Mouse (Mus musculus) c-Kit-positive CD71-positive TER-119-positive erythroid progenitor cells, embryonic 14.5 days (primary cell): Measurements from ENCODE around the gene Tbc1d1.

Source experiments
- DNase-seq: peaks from one replicate; pipeline ENCODE4 v3.0.0-alpha.2; 2013; ENCODE audit warnings: low spot score

Gene Tbc1d1

GRCm38 (mm10) chr5:64160705-64161391 is 4.7 kb downstream of the Tbc1d1 start:
- DNase-seq, result no peak

DNA sequence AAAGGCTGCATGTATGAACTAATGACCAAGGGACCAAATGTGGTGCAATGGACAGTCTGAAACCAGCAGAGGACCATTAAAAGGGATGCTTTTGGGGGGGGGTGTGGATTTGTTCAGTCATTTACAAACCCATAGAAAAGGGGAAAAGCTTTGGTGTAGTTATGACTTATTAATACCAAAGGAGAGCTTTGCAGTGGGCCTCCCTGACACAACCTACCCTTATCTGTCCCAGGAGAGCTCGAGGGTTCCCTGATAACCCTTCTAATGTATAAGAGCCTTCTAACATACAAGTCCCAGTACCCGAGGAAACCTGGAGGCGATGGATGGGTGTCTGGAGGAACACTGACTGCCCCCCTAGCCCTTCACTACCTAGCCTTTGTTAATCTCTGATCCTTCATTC is 5.8 kb downstream of the Tbc1d1 start:
- DNase-seq, result no peak

GRCm38 (mm10) chr5:64162582-64162981 is 6.5 kb downstream of the Tbc1d1 start:
- DNase-seq, result no peak

DNA sequence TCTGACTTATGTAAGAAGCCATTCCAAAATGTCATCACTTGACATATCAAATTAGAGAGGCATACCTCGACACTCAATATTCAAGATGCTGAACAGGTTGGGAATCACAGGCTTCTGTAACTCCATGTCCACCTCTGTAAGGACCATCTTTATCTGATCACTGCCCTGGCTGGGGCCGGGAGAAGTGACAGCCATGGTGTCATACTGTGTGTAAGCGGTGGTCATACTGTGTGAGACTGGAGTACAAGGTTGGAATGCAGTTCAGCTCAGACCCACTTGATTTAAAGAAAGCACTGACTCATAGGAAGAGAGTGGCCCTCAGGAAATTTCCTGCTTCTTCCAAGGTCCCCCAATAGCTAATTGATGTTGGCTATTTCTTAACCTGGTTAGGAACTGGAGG is 8.3 kb downstream of the Tbc1d1 start:
- DNase-seq, result no peak

GRCm38 (mm10) chr5:64165826-64166225 is 9.7 kb downstream of the Tbc1d1 start:
- no peak for DNase-seq

DNA sequence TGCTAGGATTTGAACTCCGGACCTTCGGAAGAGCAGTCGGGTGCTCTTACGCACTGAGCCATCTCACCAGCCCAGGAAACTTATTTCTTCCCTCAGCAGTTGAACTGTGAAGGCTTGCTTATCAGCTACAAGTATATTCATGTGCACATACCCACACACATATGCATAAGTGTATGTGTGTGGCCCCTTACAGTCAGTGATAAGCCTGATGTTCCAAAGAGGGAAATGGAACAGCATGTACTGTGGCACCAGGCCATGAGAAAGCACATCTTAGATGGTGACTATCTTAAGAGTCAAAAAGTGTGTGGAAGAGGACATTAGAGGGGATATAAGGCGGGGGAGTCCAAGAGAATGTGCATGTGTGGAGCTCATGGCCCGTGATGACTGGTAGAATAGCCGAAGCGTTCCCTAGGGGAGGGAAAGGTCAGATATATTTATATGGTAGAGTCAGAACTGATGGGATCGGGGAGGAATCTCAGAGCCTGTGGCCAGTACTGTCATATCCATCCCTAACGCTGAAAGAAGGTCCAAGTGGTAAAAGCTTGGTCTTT is 13.0 kb downstream of the Tbc1d1 start:
- no peak for DNase-seq

- DNase-seq, result no peak
Observed at GRCm38 (mm10) chr5:64172884-64173283, 16.8 kb downstream of the Tbc1d1 start.

DNA sequence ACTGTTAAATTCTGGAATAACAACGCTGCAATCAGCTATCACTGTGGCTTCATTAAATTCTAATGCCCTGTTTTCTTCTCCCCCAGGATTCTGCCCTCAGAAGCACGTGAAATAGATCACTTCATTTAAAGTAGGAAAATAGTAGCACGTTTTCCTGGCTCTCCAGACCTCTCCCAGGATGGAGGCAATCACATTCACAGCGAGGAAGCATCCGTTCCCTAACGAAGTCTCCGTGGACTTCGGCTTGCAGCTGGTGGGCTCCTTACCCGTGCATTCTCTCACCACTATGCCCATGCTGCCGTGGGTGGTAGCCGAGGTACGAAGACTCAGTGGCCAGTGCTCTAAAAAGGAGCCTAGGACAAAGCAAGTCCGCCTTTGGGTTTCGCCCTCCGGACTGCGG is 17.2 kb downstream of the Tbc1d1 start:
- no peak for DNase-seq

DNA sequence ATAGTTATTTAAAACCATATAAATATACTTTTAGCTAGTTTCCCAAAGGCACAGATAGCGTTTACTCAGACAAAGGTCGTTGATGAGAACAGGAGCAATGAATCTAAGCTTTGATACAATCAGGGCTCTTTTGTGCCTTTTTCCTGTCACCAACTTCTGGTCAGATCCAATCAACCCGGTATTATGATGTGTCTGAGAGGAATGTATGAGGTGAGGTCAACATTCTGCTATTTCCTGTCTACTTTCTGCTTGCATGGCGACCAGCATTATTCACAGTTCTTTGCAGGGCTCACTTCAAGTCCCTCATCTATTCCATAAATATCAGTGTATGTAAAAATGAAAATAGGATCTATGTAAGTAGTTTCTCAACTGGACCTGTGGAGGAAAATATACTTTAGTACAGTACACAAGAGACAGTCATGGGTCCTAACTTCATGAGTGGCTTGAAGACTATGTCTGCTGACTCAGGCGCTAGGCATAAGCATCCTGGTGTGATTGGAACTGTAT is 18.4 kb downstream of the Tbc1d1 start:
- DNase-seq, result no peak

- no peak for DNase-seq
Observed at GRCm38 (mm10) chr5:64180548-64180947, 24.4 kb downstream of the Tbc1d1 start.

- DNase-seq, result no peak
Observed at GRCm38 (mm10) chr5:64183712-64184111, 27.6 kb downstream of the Tbc1d1 start.

GRCm38 (mm10) chr5:64185257-64185656 is 29.2 kb downstream of the Tbc1d1 start:
- DNase-seq, result no peak

DNA sequence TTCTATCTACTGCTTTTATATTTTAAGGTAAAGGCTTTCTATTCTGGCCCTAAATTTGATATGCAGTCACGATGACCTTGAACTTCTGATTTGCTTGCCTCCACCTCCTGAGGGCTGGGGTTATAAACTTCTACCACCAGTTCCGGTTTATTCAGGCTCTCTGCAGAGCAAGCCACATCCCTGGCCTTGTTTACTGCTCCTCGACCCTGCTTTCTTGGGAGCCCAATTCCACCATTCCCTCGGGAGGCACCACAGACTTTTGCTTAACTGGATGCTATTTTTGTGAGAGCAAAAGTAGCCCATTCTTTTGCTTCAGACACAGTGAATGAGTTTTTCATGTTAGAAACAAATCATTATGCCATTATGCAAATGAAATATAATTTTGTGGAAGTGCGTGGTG is 30.5 kb downstream of the Tbc1d1 start:
- DNase-seq, result no peak

GRCm38 (mm10) chr5:64188083-64188648 is 32.1 kb downstream of the Tbc1d1 start:
- DNase-seq, result no peak

DNA sequence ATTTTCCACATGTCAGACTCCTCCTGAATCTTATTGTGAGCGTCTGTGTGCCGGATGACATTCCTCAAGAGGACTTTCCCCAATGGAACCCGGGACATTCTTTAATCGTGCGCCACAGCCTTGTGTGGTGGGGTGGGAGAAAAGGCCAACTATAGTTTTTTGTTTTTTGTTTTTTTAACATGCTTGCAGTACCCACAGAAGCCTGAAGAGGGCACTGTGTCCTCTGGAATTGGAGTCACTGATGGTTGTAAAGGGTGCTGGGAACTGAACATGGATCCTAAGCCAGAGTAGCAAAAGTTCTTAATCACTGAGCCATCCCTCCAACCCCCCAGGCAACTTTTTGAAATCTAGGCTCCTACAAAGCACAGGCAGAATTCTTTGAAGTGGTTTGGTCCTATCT is 34.8 kb downstream of the Tbc1d1 start:
- no peak for DNase-seq

- no peak for DNase-seq
Observed at GRCm38 (mm10) chr5:64193353-64193752, 37.2 kb downstream of the Tbc1d1 start.

- DNase-seq, result no peak
Observed at GRCm38 (mm10) chr5:64196250-64196865, 40.3 kb downstream of the Tbc1d1 start.

GRCm38 (mm10) chr5:64196866-64197321 is 40.8 kb downstream of the Tbc1d1 start:
- DNase-seq, result no peak

- no peak for DNase-seq
Observed at GRCm38 (mm10) chr5:64198624-64199023, 42.5 kb downstream of the Tbc1d1 start.

DNA sequence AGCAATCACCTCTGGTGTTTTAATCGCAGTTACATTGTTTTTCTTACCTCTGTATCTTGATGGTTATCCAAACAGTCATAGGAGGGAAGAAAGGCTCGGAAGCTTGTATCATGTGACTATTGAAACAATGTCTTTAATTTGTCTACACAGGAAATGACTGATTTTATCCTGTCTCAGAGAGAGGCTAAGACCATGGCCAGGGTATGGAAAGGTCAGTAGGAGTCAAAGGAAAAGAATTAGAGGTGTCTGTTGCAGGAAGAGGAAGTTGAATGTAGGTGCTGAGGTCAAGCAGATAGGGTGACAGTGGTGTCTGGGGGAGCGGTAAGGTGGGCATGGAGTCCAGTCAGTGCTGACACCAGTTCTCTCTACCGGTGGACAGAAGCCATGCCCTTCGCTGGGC is 45.0 kb downstream of the Tbc1d1 start:
- no peak for DNase-seq

DNA sequence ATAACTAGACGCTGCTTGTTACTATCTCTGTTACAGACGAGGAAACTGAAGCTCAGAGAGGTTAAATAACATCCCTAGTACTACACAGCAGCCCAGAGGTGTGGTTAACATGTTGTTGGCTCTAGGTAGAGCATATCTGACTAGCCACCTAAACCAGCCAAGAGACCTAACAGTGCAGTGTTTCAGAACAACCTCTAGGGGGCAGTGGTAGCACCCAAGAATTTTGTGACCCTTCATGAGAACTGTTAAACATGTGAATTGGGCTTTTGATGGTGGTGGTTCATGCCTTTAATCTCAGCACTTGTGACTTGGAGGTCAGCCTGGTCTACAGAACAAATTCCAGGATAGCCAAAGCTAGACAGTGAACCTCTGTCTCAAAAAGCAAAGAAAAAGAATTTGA is 46.2 kb downstream of the Tbc1d1 start:
- peak; percentile 57 for DNase-seq

DNA sequence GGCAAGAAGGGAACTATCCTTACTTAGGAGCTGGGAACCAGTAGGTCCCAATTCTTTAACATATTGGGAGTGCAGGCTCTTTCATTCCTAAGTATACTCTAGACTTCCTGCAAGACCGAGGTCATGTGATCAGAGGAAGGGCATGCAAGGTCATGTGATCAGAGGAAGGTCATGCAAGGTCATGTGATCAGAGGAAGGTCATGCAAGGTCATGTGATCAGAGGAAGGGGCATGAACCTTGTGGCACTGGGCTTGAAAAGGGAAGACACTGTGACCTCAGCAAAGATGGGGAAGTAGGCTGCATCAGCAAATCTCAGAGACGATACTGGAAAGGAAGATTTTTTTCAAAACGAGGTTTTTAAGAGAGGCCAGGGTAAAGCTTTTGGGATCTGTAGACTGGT is 49.5 kb downstream of the Tbc1d1 start:
- no peak for DNase-seq

DNA sequence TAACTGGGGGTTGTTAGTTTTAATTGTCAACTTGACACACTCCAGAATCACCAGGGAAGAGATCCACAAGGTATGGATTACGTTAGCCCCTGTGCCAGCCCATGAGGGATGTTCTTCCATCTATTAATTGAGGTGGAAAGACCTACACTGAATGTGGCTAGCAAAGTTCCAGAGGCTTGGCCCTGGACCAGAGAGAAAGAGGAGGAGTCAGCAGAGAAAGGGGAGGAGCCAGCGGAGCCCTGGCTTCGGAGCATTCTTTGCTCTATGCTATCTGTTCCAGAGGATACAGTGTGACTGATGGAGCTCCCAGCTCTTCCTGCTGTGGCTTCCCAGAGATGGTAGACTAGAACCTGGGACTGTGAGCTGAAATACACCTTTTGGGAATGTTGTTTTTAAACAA is 50.3 kb downstream of the Tbc1d1 start:
- no peak for DNase-seq
